Mouse (Mus musculus): Measurements from ENCODE around the gene Gm10229. TPM values are rescaled to one million over a fixed set of nuclear protein-coding genes. Genes with fewer than 3 reads are reported as not detected.
"Not testable (repeated sequence)": the region's sequence is repeated elsewhere in the genome, so short reads cannot be mapped to it uniquely, and the experiment has no call there.

The Gm10229 gene
- polyA plus RNA-seq (2016; fragmentation: Nextera tagmentation; extraction: Ambion mirVana): not detected in 2 replicates

DNA sequence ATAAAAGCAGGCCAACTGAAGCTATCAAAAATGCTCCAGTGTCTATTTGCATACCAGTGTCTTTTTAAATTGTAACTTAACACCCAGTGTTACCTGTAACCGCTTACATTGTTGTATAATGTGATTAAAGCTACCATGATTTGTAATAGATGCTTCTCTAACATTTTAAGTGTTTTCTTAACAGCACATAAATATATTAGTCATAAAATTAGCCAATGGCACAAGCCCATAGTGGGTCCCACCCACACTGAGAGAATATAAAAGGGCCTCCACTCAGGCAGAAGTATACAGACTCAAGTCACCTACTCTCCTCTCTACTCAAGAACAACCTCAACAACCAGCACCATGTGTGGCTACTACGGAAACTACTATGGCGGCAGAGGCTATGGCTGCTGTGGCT, at the start of gene Gm10229:
TSS of gene Gm10229 (plus strand) at position 301 of the 400 bp plus-strand sequence.
- not testable (repeated sequence) for H3K27ac ChIP-seq; H3K36me3 ChIP-seq; H3K4me3 ChIP-seq; H3K27me3 ChIP-seq (ENCODE audit: insufficient read depth, poor library complexity, severe bottlenecking); H3K4me1 ChIP-seq; H3K9me3 ChIP-seq; DNase-seq (ENCODE audit: low spot score)
- 88% methylated on average over 3 of the region's 3 CpGs for WGBS

DNA sequence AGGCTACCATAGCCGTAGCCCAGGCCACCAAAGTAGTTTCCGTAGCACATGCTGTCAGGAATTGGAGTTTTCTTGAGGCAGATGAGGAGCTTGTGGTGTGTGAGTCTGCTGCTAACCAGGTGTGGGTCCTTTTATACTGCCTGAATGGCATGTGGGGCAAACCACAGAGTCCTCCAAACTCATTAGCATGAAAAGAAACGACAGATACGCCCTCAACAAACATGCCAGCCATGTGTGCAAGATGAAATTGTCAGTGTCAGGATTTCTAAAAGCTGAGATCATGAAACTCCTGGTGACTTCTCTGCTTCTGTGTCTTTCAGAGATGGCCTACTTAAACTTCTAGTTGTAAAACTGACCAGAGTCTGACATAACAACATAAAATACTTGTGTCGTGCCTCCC, 4.4 kb upstream of the Gm10229 start, which contains the start of gene Krtap22-2:
TSS of gene Krtap22-2 (minus strand) at position 101 of the 400 bp plus-strand sequence.
- Histone ChIP-seq H3K27ac (no peak within 1 kb of the TSS), H3K4me1 (no peaks in the 10 kb centered on the region), H3K36me3 (no peaks in the 10 kb centered on the region), H3K27me3 (ENCODE audit: insufficient read depth, poor library complexity, severe bottlenecking) (no peaks in the 10 kb centered on the region), H3K4me3 (no peak within 1 kb of the TSS), H3K9me3 (no peaks in the 10 kb centered on the region)
- WGBS: 71% methylated on average over 5 of the region's 5 CpGs
- no peak for DNase-seq (ENCODE audit: low spot score)

DNA sequence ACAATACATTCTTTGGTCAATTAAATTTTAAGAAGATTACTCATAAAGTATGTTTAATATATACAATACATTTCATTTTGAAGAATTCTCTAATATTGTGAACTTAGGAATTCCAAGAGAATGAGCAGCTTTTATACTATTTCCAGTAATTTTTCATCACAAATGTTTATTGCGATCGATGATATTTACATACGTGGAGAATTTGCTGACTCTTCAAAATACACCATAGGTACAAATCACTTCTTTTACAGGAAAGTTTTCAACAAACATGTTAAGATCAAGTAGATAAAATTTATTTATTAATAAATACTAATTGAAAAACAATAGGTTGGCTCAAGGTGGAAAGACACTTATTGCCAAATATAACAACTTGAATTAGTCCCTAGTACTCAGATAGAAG, 1.1 kb upstream of the Gm10229 start:
- no peaks in the 10 kb centered on the region for H3K9me3 ChIP-seq
- 96% methylated on average over 3 of the region's 3 CpGs for WGBS
- H3K4me3 ChIP-seq: no peak overlapping the region
- DNase-seq (ENCODE audit: low spot score): no peak
- no peak overlapping the region for H3K27ac ChIP-seq
- no peaks in the 10 kb centered on the region for H3K36me3 ChIP-seq
- no peaks in the 10 kb centered on the region for H3K27me3 ChIP-seq (ENCODE audit: insufficient read depth, poor library complexity, severe bottlenecking)
- no peaks in the 10 kb centered on the region for H3K4me1 ChIP-seq

DNA sequence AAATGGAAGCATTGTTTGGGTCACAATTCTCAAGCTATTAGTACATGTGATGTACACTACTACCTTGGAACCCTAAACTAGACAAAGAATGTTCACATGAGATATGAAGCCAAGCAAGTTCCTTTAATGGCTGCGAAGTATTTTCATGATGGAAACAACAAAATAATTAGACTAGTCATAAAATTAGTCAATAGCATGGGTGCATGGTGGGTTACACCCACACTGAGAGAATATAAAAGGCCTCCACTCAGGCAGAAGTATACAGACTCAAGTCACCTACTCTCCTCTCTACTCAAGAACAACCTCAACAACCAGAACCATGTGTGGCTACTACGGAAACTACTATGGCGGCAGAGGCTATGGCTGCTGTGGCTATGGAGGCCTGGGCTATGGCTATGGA, 16.3 kb downstream of the Gm10229 start, which contains the start of gene Krtap6-1:
TSS of gene Krtap6-1 (plus strand) at position 301 of the 400 bp plus-strand sequence.
- not testable (repeated sequence) for H3K4me1 ChIP-seq; DNase-seq (ENCODE audit: low spot score); H3K9me3 ChIP-seq; H3K27ac ChIP-seq; H3K4me3 ChIP-seq; H3K27me3 ChIP-seq (ENCODE audit: insufficient read depth, poor library complexity, severe bottlenecking); H3K36me3 ChIP-seq
- 90% methylated on average over 3 of the region's 3 CpGs for WGBS

DNA sequence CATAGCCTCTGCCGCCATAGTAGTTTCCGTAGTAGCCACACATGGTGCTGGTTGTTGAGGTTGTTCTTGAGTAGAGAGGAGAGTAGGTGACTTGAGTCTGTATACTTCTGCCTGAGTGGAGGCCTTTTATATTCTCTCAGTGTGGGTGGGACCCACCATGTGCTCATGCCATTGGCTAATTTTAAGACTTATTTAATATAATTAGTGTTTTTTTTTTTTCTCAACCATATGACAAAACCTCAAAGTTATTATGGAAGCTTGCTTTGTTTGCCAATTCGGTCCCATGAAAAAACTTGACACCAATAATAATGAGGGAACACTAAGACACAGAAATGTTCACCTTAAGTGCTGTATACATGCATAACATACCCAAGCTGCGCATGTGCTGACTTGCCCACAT, 26.3 kb downstream of the Gm10229 start, which contains the start of gene Gm10228:
TSS of gene Gm10228 (minus strand) at position 101 of the 400 bp plus-strand sequence.
- H3K27me3 ChIP-seq (ENCODE audit: insufficient read depth, poor library complexity, severe bottlenecking); DNase-seq (ENCODE audit: low spot score); H3K4me1 ChIP-seq; H3K9me3 ChIP-seq; H3K36me3 ChIP-seq; H3K27ac ChIP-seq; H3K4me3 ChIP-seq: not testable (repeated sequence)
- 85% methylated on average over 2 of the region's 4 CpGs for WGBS

DNA sequence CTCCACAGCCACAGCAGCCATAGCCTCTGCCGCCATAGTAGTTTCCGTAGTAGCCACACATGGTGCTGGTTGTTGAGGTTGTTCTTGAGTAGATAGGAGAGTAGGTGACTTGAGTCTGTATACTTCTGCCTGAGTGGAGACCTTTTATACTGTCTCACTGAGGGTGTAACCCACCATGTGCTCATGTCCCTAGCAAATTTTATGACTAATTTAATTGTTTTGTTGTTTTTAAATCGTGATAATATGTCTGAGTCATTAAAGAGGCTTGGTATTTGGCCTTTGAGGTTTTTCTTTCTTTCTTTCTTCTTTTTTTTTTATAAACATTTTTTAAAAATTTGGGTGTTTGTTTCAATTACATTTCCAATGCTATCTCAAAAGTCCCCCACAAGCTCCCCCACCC, 32.7 kb downstream of the Gm10229 start, which contains the start of gene Krtap6-5:
TSS of gene Krtap6-5 (minus strand) at position 101 of the 400 bp plus-strand sequence.
- DNase-seq (ENCODE audit: low spot score): no peak
- H3K9me3 ChIP-seq: no peaks in the 10 kb centered on the region
- H3K4me3 ChIP-seq: no peak within 1 kb of the TSS
- no peak within 1 kb of the TSS for H3K27ac ChIP-seq
- H3K36me3 ChIP-seq: no peaks in the 10 kb centered on the region
- WGBS: 80% methylated on average over 3 of the region's 3 CpGs
- no peaks in the 10 kb centered on the region for H3K27me3 ChIP-seq (ENCODE audit: insufficient read depth, poor library complexity, severe bottlenecking)
- no peaks in the 10 kb centered on the region for H3K4me1 ChIP-seq

DNA sequence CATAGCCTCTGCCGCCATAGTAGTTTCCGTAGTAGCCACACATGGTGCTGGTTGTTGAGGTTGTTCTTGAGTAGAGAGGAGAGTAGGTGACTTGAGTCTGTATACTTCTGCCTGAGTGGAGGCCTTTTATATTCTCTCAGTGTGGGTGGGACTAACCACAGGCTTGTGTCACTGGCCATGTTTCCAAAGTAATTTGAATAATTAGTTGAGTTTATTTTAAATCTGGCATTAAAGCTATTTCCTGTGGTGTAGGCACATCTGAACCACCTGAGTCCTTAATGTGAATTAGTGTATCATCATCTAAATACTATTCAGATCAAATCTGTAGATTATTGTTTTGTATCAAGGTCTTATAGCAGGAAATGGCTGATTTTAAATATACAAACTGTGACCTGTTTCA, 48.8 kb downstream of the Gm10229 start, which contains the start of gene 1110025L11Rik:
TSS of gene 1110025L11Rik (minus strand) at position 101 of the 400 bp plus-strand sequence.
- H3K36me3 ChIP-seq; DNase-seq (ENCODE audit: low spot score); H3K4me1 ChIP-seq; H3K27me3 ChIP-seq (ENCODE audit: insufficient read depth, poor library complexity, severe bottlenecking); H3K4me3 ChIP-seq; H3K9me3 ChIP-seq; H3K27ac ChIP-seq: not testable (repeated sequence)
- no CpG with 5 or more reads among the region's 2 CpGs for WGBS

Other genes with a start within 250 kb of the Gm10229 start
- not detected in 2 replicates for gene 2310057N15Rik, start 241.1 kb upstream of the Gm10229 start, polyA plus RNA-seq (2016; fragmentation: Nextera tagmentation; extraction: Ambion mirVana)
- not detected in 2 replicates for gene Gm5965, start 237.4 kb upstream of the Gm10229 start, polyA plus RNA-seq (2016; fragmentation: Nextera tagmentation; extraction: Ambion mirVana)
- not detected in 2 replicates for gene Gm20741, start 203.1 kb upstream of the Gm10229 start, polyA plus RNA-seq (2016; fragmentation: Nextera tagmentation; extraction: Ambion mirVana)
- not detected in 2 replicates for gene Krtap15, start 195.1 kb upstream of the Gm10229 start, polyA plus RNA-seq (2016; fragmentation: Nextera tagmentation; extraction: Ambion mirVana)
- not detected in 2 replicates for gene Krtap14, start 189.1 kb upstream of the Gm10229 start, polyA plus RNA-seq (2016; fragmentation: Nextera tagmentation; extraction: Ambion mirVana)
- gene Krtap19-1, start 145.9 kb upstream of the Gm10229 start, polyA plus RNA-seq (2016; fragmentation: Nextera tagmentation; extraction: Ambion mirVana): not detected in 2 replicates
- gene Krtap19-2, start 141.0 kb upstream of the Gm10229 start, polyA plus RNA-seq (2016; fragmentation: Nextera tagmentation; extraction: Ambion mirVana): not detected in 2 replicates
- not detected in 2 replicates for gene Krtap19-3, start 137.2 kb upstream of the Gm10229 start, polyA plus RNA-seq (2016; fragmentation: Nextera tagmentation; extraction: Ambion mirVana)
- not detected in 2 replicates for gene Krtap19-4, start 130.2 kb upstream of the Gm10229 start, polyA plus RNA-seq (2016; fragmentation: Nextera tagmentation; extraction: Ambion mirVana)
- not detected in 2 replicates for gene Krtap19-5, start 118.8 kb upstream of the Gm10229 start, polyA plus RNA-seq (2016; fragmentation: Nextera tagmentation; extraction: Ambion mirVana)
- gene Krtap19-9b, start 83.0 kb upstream of the Gm10229 start, polyA plus RNA-seq (2016; fragmentation: Nextera tagmentation; extraction: Ambion mirVana): not detected in 2 replicates
- gene Krtap16-3, start 52.4 kb upstream of the Gm10229 start, polyA plus RNA-seq (2016; fragmentation: Nextera tagmentation; extraction: Ambion mirVana): not detected in 2 replicates
- not detected in 2 replicates for gene Krtap22-2, start 4.5 kb upstream of the Gm10229 start, polyA plus RNA-seq (2016; fragmentation: Nextera tagmentation; extraction: Ambion mirVana)
- gene Krtap6-1, start 16.4 kb downstream of the Gm10229 start, polyA plus RNA-seq (2016; fragmentation: Nextera tagmentation; extraction: Ambion mirVana): not detected in 2 replicates
- not detected in 2 replicates for gene Gm10228, start 26.2 kb downstream of the Gm10229 start, polyA plus RNA-seq (2016; fragmentation: Nextera tagmentation; extraction: Ambion mirVana)
- not detected in 2 replicates for gene Krtap6-5, start 32.6 kb downstream of the Gm10229 start, polyA plus RNA-seq (2016; fragmentation: Nextera tagmentation; extraction: Ambion mirVana)
- gene 1110025L11Rik, start 48.7 kb downstream of the Gm10229 start, polyA plus RNA-seq (2016; fragmentation: Nextera tagmentation; extraction: Ambion mirVana): not detected in 2 replicates
- not detected in 2 replicates for gene Krtap6-3, start 68.7 kb downstream of the Gm10229 start, polyA plus RNA-seq (2016; fragmentation: Nextera tagmentation; extraction: Ambion mirVana)
- not detected in 2 replicates for gene Gm6358, start 125.6 kb downstream of the Gm10229 start, polyA plus RNA-seq (2016; fragmentation: Nextera tagmentation; extraction: Ambion mirVana)
- gene Gm10061, start 135.8 kb downstream of the Gm10229 start, polyA plus RNA-seq (2016; fragmentation: Nextera tagmentation; extraction: Ambion mirVana): not detected in 2 replicates
- gene Gm9789, start 142.7 kb downstream of the Gm10229 start, polyA plus RNA-seq (2016; fragmentation: Nextera tagmentation; extraction: Ambion mirVana): not detected in 2 replicates
- gene Gm7735, start 154.2 kb downstream of the Gm10229 start, polyA plus RNA-seq (2016; fragmentation: Nextera tagmentation; extraction: Ambion mirVana): not detected in 2 replicates
- not detected in 2 replicates for gene 1110057P08Rik, start 159.5 kb downstream of the Gm10229 start, polyA plus RNA-seq (2016; fragmentation: Nextera tagmentation; extraction: Ambion mirVana)
- not detected in 2 replicates for gene Krtap20-2, start 190.6 kb downstream of the Gm10229 start, polyA plus RNA-seq (2016; fragmentation: Nextera tagmentation; extraction: Ambion mirVana)

All from heart, embryonic 10.5 days (tissue).